Mouse (Mus musculus): ENCODE measurements around the gene Gabarapl1. TPM values are rescaled to one million over a fixed set of nuclear protein-coding genes. Genes with fewer than 3 reads are reported as not detected.

Gene Gabarapl1
- polyA plus RNA-seq (2015; fragmentation: Nextera tagmentation; extraction: Ambion mirVana) = 40.3 and 41.6 TPM in 2 replicates

GRCm38 (mm10) chr6:129532942-129533860 lies at the start of gene Gabarapl1:
Gene Gabarapl1, plus strand, starts transcription at chr6:129533160.

GRCm38 (mm10) chr6:129507024-129507423 lies 25.9 kb upstream of the Gabarapl1 start, which contains the start of gene Olr1:
Gene Olr1, minus strand, starts transcription at chr6:129507165.

GRCm38 (mm10) chr6:129512367-129512766 lies 20.6 kb upstream of the Gabarapl1 start, which contains the start of gene Tmem52b:
Gene Tmem52b, plus strand, starts transcription at chr6:129512555.

GRCm38 (mm10) chr6:129577605-129578004 lies 44.6 kb downstream of the Gabarapl1 start, which contains the start of gene Klre1:
Gene Klre1, plus strand, starts transcription at chr6:129577905.

GRCm38 (mm10) chr6:129591508-129591907 lies 58.5 kb downstream of the Gabarapl1 start, which contains the start of gene Klrd1:
Gene Klrd1, plus strand, starts transcription at chr6:129591782.

Other genes starting within 250 kb of the Gabarapl1 start
- not detected in 2 replicates for gene 4922502D21Rik, start 201.4 kb upstream of the Gabarapl1 start, polyA plus RNA-seq (2015; fragmentation: Nextera tagmentation; extraction: Ambion mirVana)
- gene Clec12a, start 190.5 kb upstream of the Gabarapl1 start, polyA plus RNA-seq (2015; fragmentation: Nextera tagmentation; extraction: Ambion mirVana) = 23.3 and 29.6 TPM in 2 replicates
- 0.79 and 1.3 TPM in 2 replicates for gene Clec12b, start 147.3 kb upstream of the Gabarapl1 start, polyA plus RNA-seq (2015; fragmentation: Nextera tagmentation; extraction: Ambion mirVana)
- gene Clec1b, start 135.9 kb upstream of the Gabarapl1 start, polyA plus RNA-seq (2015; fragmentation: Nextera tagmentation; extraction: Ambion mirVana) = 14.0 and 14.6 TPM in 2 replicates
- gene Clec9a, start 124.3 kb upstream of the Gabarapl1 start, polyA plus RNA-seq (2015; fragmentation: Nextera tagmentation; extraction: Ambion mirVana) = 0.44 and 0.63 TPM in 2 replicates
- gene Clec1a, start 81.2 kb upstream of the Gabarapl1 start, polyA plus RNA-seq (2015; fragmentation: Nextera tagmentation; extraction: Ambion mirVana) = 2.3 and 3.9 TPM in 2 replicates
- 0.94 and 1.8 TPM in 2 replicates for gene Olr1, start 26.0 kb upstream of the Gabarapl1 start, polyA plus RNA-seq (2015; fragmentation: Nextera tagmentation; extraction: Ambion mirVana)
- not detected in 2 replicates for gene Tmem52b, start 20.6 kb upstream of the Gabarapl1 start, polyA plus RNA-seq (2015; fragmentation: Nextera tagmentation; extraction: Ambion mirVana)
- gene Klre1, start 44.7 kb downstream of the Gabarapl1 start, polyA plus RNA-seq (2015; fragmentation: Nextera tagmentation; extraction: Ambion mirVana) = 0.70 and 0.99 TPM in 2 replicates
- 6.3 and 8.0 TPM in 2 replicates for gene Klrd1, start 58.6 kb downstream of the Gabarapl1 start, polyA plus RNA-seq (2015; fragmentation: Nextera tagmentation; extraction: Ambion mirVana)
- gene Klrk1, start 90.7 kb downstream of the Gabarapl1 start, polyA plus RNA-seq (2015; fragmentation: Nextera tagmentation; extraction: Ambion mirVana) = 3.0 and 6.1 TPM in 2 replicates
- gene Klrc3, start 110.2 kb downstream of the Gabarapl1 start, polyA plus RNA-seq (2015; fragmentation: Nextera tagmentation; extraction: Ambion mirVana) = not detected in 2 replicates
- gene Klrc2, start 127.5 kb downstream of the Gabarapl1 start, polyA plus RNA-seq (2015; fragmentation: Nextera tagmentation; extraction: Ambion mirVana) = 0.34 and 0.51 TPM in 2 replicates
- gene Klrc1, start 145.8 kb downstream of the Gabarapl1 start, polyA plus RNA-seq (2015; fragmentation: Nextera tagmentation; extraction: Ambion mirVana) = 1.9 and 3.3 TPM in 2 replicates
- not detected in 2 replicates for gene Klri1, start 184.0 kb downstream of the Gabarapl1 start, polyA plus RNA-seq (2015; fragmentation: Nextera tagmentation; extraction: Ambion mirVana)
- gene Klri2, start 207.3 kb downstream of the Gabarapl1 start, polyA plus RNA-seq (2015; fragmentation: Nextera tagmentation; extraction: Ambion mirVana) = 0.19 and 0.39 TPM in 2 replicates